Mouse (Mus musculus): ENCODE measurements around the gene Krtap5-5. TPM values are rescaled to one million over a fixed set of nuclear protein-coding genes. Genes with fewer than 3 reads are reported as not detected.
"Not testable (repeated sequence)": the region's sequence is repeated elsewhere in the genome, so short reads cannot be mapped to it uniquely, and the experiment has no call there.

The Krtap5-5 gene
- polyA plus RNA-seq (2016; fragmentation: Nextera tagmentation; extraction: Ambion mirVana), result not detected in 2 replicates

DNA sequence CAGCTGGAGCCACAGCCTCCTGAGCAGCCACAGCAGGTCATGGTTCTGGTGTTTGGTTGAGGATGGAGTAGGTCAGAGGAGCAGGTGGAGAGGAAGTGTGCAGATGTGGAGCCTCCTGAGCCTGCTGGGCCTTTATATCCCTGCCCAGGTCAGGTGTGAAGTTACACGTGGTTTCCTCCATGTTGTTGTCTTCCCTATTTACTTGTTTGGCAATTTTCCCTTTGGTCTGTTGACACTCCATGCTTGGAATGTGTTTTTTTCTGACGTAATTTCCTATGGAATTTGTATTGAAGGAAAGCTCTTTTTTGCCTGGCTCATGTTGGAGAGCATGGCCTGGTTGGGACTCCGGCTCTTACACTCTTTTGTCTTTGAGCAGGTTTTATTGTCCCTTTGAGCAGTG, at the start of gene Krtap5-5:
TSS of gene Krtap5-5 (minus strand) at position 101 of the 400 bp plus-strand sequence.
- 57% methylated on average over 3 of the region's 3 CpGs for WGBS
- H3K9me3 ChIP-seq; H3K27me3 ChIP-seq (ENCODE audit: poor library complexity, severe bottlenecking); H3K36me3 ChIP-seq (replicated peaks); H3K4me3 ChIP-seq; H3K27ac ChIP-seq; H3K4me1 ChIP-seq; DNase-seq (ENCODE audit: extremely low spot score, low spot score): not testable (repeated sequence)

- not testable (repeated sequence) for H3K9me3 ChIP-seq; H3K36me3 ChIP-seq (replicated peaks); H3K27ac ChIP-seq; H3K4me3 ChIP-seq; DNase-seq (ENCODE audit: extremely low spot score, low spot score)
- 76% methylated on average over 1 of the region's 1 CpGs for WGBS
- H3K4me1 ChIP-seq, result peaks cover 13% of the 10 kb centered on the region
- peaks cover 28% of the 10 kb centered on the region for H3K27me3 ChIP-seq (ENCODE audit: poor library complexity, severe bottlenecking)
These were observed 49.5 kb upstream of the Krtap5-5 start for GRCm38 (mm10) chr7:142279291-142279690.

- 0% methylated on average over 3 of the region's 3 CpGs for WGBS
- not testable (repeated sequence) for H3K4me3 ChIP-seq; H3K9me3 ChIP-seq; H3K27ac ChIP-seq; H3K4me1 ChIP-seq; H3K36me3 ChIP-seq (replicated peaks)
- DNase-seq (ENCODE audit: extremely low spot score, low spot score), result peak; percentile 49
- peaks cover 21% of the 10 kb centered on the region for H3K27me3 ChIP-seq (ENCODE audit: poor library complexity, severe bottlenecking)
These were observed 48.4 kb upstream of the Krtap5-5 start for GRCm38 (mm10) chr7:142278183-142278582.

DNA sequence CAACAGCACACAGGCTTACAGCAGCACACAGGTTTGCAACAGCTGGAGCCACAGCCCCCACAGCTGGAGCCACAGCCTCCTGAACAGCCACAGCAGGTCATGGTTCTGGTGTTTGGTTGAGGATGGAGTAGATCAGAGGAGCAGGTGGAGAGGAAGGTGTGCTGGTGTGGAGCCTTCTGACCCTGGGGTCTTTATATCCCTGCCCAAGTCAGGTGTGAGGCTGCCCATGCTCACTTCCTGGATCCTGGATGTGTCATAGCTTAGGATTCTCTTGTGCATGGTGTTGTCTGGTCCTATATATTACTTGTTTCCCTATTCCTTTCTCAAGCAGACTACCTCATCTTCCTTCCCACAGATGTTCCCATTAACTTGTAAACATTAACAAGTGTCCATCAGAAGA, 44.5 kb upstream of the Krtap5-5 start, which contains the start of gene Gm4559:
TSS of gene Gm4559 (minus strand) at position 101 of the 400 bp plus-strand sequence.
- not testable (repeated sequence) for H3K4me1 ChIP-seq; H3K9me3 ChIP-seq; H3K4me3 ChIP-seq; DNase-seq (ENCODE audit: extremely low spot score, low spot score); H3K36me3 ChIP-seq (replicated peaks); H3K27ac ChIP-seq; H3K27me3 ChIP-seq (ENCODE audit: poor library complexity, severe bottlenecking)

DNA sequence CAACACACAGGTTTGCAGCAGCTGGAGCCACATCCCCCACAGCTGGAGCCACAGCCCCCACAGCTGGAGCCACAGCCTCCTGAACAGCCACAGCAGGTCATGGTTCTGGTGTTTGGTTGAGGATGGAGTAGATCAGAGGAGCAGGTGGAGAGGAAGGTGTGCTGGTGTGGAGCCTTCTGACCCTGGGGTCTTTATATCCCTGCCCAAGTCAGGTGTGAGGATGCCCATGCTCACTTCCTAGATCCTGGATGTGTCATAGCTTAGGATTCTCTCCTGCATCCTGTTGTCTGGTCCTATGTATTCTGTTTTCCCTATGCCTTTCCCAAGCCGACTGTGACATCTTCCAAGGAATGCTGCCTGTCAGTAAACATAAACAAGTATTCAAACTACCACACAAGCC, 28.5 kb upstream of the Krtap5-5 start, which contains the start of gene Gm2431:
TSS of gene Gm2431 (minus strand) at position 101 of the 400 bp plus-strand sequence.
- not testable (repeated sequence) for H3K27me3 ChIP-seq (ENCODE audit: poor library complexity, severe bottlenecking); DNase-seq (ENCODE audit: extremely low spot score, low spot score); H3K36me3 ChIP-seq (replicated peaks); H3K4me3 ChIP-seq; H3K27ac ChIP-seq; H3K4me1 ChIP-seq; H3K9me3 ChIP-seq
- 94% methylated on average over 1 of the region's 1 CpGs for WGBS

GRCm38 (mm10) chr7:142255517-142255916, 25.7 kb upstream of the Krtap5-5 start:
- Histone ChIP-seq H3K27me3 (ENCODE audit: poor library complexity, severe bottlenecking) (no peaks in the 10 kb centered on the region), H3K4me3 (no peak overlapping the region), H3K36me3 (replicated peaks) (no peaks in the 10 kb centered on the region), H3K9me3 (no peaks in the 10 kb centered on the region), H3K4me1 (no peaks in the 10 kb centered on the region), H3K27ac (no peak overlapping the region)
- no peak for DNase-seq (ENCODE audit: extremely low spot score, low spot score)
- WGBS, result 0% methylated on average over 2 of the region's 2 CpGs

DNA sequence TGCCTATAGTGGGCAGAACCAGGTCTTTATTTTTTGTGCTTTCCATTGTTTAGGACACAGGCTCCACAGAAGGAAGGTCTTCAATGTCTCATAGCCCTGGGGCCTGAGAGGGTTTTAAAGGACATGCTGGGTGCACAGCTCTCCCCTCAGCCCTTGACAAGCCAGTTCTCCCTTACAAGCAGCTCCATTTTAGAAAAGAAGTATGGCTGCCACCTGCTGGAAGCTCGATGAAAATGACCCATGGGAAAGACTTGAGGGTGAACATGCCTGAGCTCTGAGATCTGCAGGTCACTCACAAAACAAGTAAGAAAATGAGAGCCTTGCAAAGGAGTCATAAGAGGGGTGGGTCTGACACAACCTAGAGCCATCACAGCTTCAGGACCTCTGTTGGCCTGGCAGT, 20.1 kb upstream of the Krtap5-5 start:
- Histone ChIP-seq H3K27ac (no peak overlapping the region), H3K4me3 (no peak overlapping the region), H3K27me3 (ENCODE audit: poor library complexity, severe bottlenecking) (no peaks in the 10 kb centered on the region), H3K36me3 (replicated peaks) (no peaks in the 10 kb centered on the region), H3K4me1 (no peaks in the 10 kb centered on the region), H3K9me3 (no peaks in the 10 kb centered on the region)
- 0% methylated on average over 1 of the region's 1 CpGs for WGBS
- peak; percentile 23 for DNase-seq (ENCODE audit: extremely low spot score, low spot score)

DNA sequence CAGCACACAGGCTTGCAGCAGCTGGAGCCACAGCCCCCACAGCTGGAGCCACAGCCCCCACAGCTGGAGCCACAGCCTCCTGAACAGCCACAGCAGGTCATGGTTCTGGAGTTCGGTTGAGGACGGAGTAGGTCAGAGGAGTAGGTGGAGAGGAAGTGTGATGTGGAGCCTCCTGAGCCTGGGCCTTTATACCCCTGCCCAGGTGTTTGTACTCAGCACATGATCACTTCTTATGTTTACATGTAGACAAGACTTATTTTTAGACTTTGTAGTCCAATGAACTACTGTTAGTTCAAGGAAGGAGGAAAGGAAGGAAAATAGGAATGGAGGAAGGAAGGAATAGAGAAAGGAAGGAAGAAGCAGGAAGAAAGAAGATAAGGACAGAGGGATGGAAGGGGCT, 11.2 kb upstream of the Krtap5-5 start, which contains the start of gene Gm40460:
TSS of gene Gm40460 (minus strand) at position 101 of the 400 bp plus-strand sequence.
- Histone ChIP-seq H3K4me1 (no peaks in the 10 kb centered on the region), H3K4me3 (no peak within 1 kb of the TSS), H3K36me3 (replicated peaks) (no peaks in the 10 kb centered on the region), H3K9me3 (peaks cover 7% of the 10 kb centered on the region; the same call in 1 of the 2 replicates), H3K27ac (no peak within 1 kb of the TSS), H3K27me3 (ENCODE audit: poor library complexity, severe bottlenecking) (no peaks in the 10 kb centered on the region)
- no peak for DNase-seq (ENCODE audit: extremely low spot score, low spot score)
- WGBS, result 70% methylated on average over 2 of the region's 2 CpGs

- Histone ChIP-seq H3K9me3 (peaks cover 13% of the 10 kb centered on the region; the same call in 1 of the 2 replicates), H3K4me1 (peaks cover 6% of the 10 kb centered on the region), H3K27ac (no peak overlapping the region), H3K4me3 (no peak overlapping the region), H3K27me3 (ENCODE audit: poor library complexity, severe bottlenecking) (no peaks in the 10 kb centered on the region), H3K36me3 (replicated peaks) (no peaks in the 10 kb centered on the region)
- WGBS, result 27% methylated on average over 1 of the region's 1 CpGs
- no peak for DNase-seq (ENCODE audit: extremely low spot score, low spot score)
These were observed 1.8 kb upstream of the Krtap5-5 start for GRCm38 (mm10) chr7:142231540-142231939.

DNA sequence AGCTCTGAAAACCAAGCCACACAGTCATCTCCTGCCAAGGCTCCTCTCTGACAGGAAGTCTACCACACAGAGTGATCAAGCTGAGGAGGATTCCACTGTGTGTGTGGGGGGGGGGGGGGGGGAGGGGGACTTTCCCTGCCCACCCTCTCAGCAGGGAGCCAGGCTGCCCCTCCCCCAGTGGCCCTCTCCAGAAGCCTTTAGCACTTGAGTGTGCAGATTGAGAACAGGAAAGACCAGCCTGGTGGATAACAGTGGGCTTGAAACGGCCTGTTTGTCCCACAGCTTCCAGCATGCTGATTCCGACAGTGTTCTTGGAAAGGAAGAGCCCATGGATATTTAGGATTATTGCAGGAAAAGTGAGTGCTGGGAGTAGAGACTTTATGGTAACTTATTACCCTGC, 5.3 kb downstream of the Krtap5-5 start:
- Histone ChIP-seq H3K27ac (0 out of 2 replicates have a peak overlapping the region, but pooled peaks have one; percentile 11), H3K4me3 (no peak overlapping the region), H3K9me3 (no peaks in the 10 kb centered on the region), H3K36me3 (replicated peaks) (no peaks in the 10 kb centered on the region), H3K4me1 (peaks cover 7% of the 10 kb centered on the region; the same call in 1 of the 2 replicates), H3K27me3 (ENCODE audit: poor library complexity, severe bottlenecking) (no peaks in the 10 kb centered on the region)
- 48% methylated on average over 2 of the region's 2 CpGs for WGBS
- DNase-seq (ENCODE audit: extremely low spot score, low spot score), result no peak

DNA sequence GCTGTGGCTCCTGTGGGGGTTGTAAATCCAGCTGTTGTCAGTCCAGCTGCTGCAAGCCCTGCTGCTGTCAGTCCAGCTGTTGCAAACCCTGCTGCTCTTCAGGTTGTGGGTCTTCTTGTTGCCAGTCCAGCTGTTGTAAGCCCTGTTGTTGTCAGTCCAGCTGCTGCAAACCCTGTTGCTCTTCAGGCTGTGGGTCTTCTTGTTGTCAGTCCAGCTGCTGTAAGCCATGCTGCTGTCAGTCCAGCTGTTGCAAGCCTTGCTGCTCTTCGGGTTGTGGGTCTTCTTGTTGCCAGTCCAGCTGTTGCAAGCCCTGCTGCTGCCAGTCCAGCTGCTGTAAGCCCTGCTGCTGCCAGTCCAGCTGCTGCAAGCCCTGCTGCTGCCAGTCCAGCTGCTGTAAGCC, 17.6 kb downstream of the Krtap5-5 start:
- H3K4me1 ChIP-seq; H3K27ac ChIP-seq; H3K4me3 ChIP-seq; DNase-seq (ENCODE audit: extremely low spot score, low spot score); H3K36me3 ChIP-seq (replicated peaks); H3K27me3 ChIP-seq (ENCODE audit: poor library complexity, severe bottlenecking); H3K9me3 ChIP-seq: not testable (repeated sequence)
- WGBS, result 70% methylated on average over 1 of the region's 1 CpGs

DNA sequence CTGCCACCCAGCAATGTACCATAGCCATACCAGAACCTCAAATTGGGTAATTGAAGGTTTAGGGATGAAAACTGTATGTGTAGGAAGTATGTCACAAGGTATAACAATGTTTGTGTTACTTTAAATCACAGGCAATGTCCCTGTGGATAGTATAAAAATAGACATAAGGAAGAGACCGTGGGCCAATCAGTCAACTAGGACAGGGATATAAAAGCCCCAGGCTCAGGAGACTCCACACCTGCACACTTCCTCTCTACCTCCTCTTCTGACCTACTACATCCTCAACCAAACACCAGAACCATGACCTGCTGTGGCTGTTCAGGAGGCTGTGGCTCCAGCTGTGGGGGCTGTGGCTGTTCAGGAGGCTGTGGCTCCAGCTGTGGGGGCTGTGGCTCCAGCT, 18.2 kb downstream of the Krtap5-5 start, which contains the start of gene Gm7579:
TSS of gene Gm7579 (plus strand) at position 301 of the 400 bp plus-strand sequence.
- Histone ChIP-seq H3K27me3 (ENCODE audit: poor library complexity, severe bottlenecking) (no peaks in the 10 kb centered on the region), H3K9me3 (no peaks in the 10 kb centered on the region), H3K4me3 (no peak within 1 kb of the TSS), H3K36me3 (replicated peaks) (no peaks in the 10 kb centered on the region), H3K4me1 (no peaks in the 10 kb centered on the region), H3K27ac (no peak within 1 kb of the TSS)
- no peak for DNase-seq (ENCODE audit: extremely low spot score, low spot score)
- WGBS, result 75% methylated on average over 1 of the region's 1 CpGs

DNA sequence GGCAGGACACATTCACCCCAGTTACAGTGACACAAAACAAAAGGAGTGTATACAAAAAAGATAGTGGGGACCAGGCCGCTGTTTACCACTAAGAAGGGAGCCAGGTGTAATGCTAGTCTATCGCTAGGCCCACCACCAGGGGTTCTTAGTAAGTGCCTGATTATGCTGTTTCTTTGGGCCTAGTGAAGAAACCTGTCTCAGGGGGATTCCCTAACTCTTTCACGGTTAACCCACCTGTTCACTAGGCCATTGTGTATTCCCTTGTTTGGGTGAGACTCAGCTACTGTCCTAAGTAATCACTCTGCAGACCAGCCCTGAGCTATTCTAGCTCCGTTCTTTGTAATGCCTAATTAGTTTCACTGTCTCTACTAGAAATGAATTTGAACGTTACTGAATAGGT, 22.9 kb downstream of the Krtap5-5 start:
- not testable (repeated sequence) for H3K4me3 ChIP-seq; H3K4me1 ChIP-seq; DNase-seq (ENCODE audit: extremely low spot score, low spot score); H3K27ac ChIP-seq; H3K36me3 ChIP-seq (replicated peaks); H3K27me3 ChIP-seq (ENCODE audit: poor library complexity, severe bottlenecking); H3K9me3 ChIP-seq
- 76% methylated on average over 5 of the region's 5 CpGs for WGBS

DNA sequence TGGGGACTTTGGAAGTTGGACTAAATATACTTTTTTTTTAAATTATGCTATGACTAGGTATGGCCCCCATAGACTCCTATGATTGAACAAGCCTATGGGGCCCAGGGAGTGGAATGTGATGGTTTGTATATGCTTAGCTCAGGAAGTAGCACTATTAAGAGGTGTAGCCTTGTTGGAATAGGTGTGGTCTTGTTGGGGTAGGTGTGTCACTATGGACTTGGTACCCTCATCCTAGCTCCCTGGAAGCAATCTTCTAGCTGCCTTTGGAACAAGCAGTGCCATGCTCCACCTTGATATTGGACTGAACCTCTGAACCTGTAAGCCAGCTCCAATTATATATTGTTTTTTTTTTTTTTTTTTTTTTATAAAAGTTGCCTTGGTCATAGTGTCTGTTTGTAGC, 24.3 kb downstream of the Krtap5-5 start:
- H3K9me3 ChIP-seq, result no peaks in the 10 kb centered on the region
- DNase-seq (ENCODE audit: extremely low spot score, low spot score), result no peak
- H3K4me3 ChIP-seq, result no peak overlapping the region
- no peak overlapping the region for H3K27ac ChIP-seq
- 0 out of 2 replicates have a peak, but pooled peaks cover 3% of the 10 kb centered on the region for H3K27me3 ChIP-seq (ENCODE audit: poor library complexity, severe bottlenecking)
- no peaks in the 10 kb centered on the region for H3K36me3 ChIP-seq (replicated peaks)
- no peaks in the 10 kb centered on the region for H3K4me1 ChIP-seq
